Mouse (Mus musculus) left cerebral cortex, adult 8-10 months (tissue): ENCODE results near the gene Apold1. TPM values are rescaled to one million over a fixed set of nuclear protein-coding genes. Genes with fewer than 3 reads are reported as not detected.

ENCODE experiments used
- DNase-seq, 2 experiments: peaks; one replicate each; pipeline ENCODE4 v3.0.0; 2022; ENCODE audit warnings: low spot score in 2 of 2
- total RNA-seq, 4 experiments: library from RNA; stranded (reverse); gene quantifications; 2 replicates each; pipeline ENCODE4 v1.2.4; 2022

Gene Apold1
- 1 to 10 TPM; 3.8 to 4.8 (median 3.9) TPM for total RNA-seq

GRCm38 (mm10) chr6:134981231-134982062 is at the start of gene Apold1:
TSS of gene Apold1 (plus strand) at chr6:134981718.
- DNase-seq = no peak

GRCm38 (mm10) chr6:134932486-134933206 is 48.9 kb upstream of the Apold1 start:
- DNase-seq = no peak

GRCm38 (mm10) chr6:134933207-134933558 is 48.3 kb upstream of the Apold1 start:
- DNase-seq = no peak

GRCm38 (mm10) chr6:134934305-134934704 is 47.2 kb upstream of the Apold1 start:
- DNase-seq = no peak

- DNase-seq = no peak
Observed at GRCm38 (mm10) chr6:134939781-134940180, 41.7 kb upstream of the Apold1 start.

GRCm38 (mm10) chr6:134943759-134944407 is 37.6 kb upstream of the Apold1 start:
- no peak for DNase-seq

- no peak for DNase-seq
Observed at GRCm38 (mm10) chr6:134946054-134946453, 35.5 kb upstream of the Apold1 start.

- DNase-seq = no peak
Observed at GRCm38 (mm10) chr6:134946858-134947257, 34.7 kb upstream of the Apold1 start.

GRCm38 (mm10) chr6:134947311-134948087 is 34.0 kb upstream of the Apold1 start:
- peak in 1 of 2 experiments; percentile 30 for DNase-seq

GRCm38 (mm10) chr6:134948522-134949061 is 32.9 kb upstream of the Apold1 start:
- DNase-seq = no peak

GRCm38 (mm10) chr6:134949241-134949640 is 32.3 kb upstream of the Apold1 start:
- no peak for DNase-seq

GRCm38 (mm10) chr6:134951364-134951763 is 30.2 kb upstream of the Apold1 start:
- DNase-seq = no peak

- DNase-seq = no peak
Observed at GRCm38 (mm10) chr6:134953976-134954375, 27.5 kb upstream of the Apold1 start.

GRCm38 (mm10) chr6:134956388-134956787 is 25.1 kb upstream of the Apold1 start:
- no peak for DNase-seq

- no peak for DNase-seq
Observed at GRCm38 (mm10) chr6:134961286-134961685, 20.2 kb upstream of the Apold1 start.

GRCm38 (mm10) chr6:134961858-134962517 is 19.5 kb upstream of the Apold1 start:
- no peak for DNase-seq

GRCm38 (mm10) chr6:134962518-134962893 is 19.0 kb upstream of the Apold1 start:
- no peak for DNase-seq

GRCm38 (mm10) chr6:134963910-134964309 is 17.6 kb upstream of the Apold1 start:
- no peak for DNase-seq

- DNase-seq = no peak
Observed at GRCm38 (mm10) chr6:134966681-134967080, 14.8 kb upstream of the Apold1 start.

- no peak for DNase-seq
Observed at GRCm38 (mm10) chr6:134968326-134968725, 13.2 kb upstream of the Apold1 start.

- no peak for DNase-seq
Observed at GRCm38 (mm10) chr6:134969498-134969897, 12.0 kb upstream of the Apold1 start.
